Mouse (Mus musculus) stomach, embryonic 16.5 days (tissue): ENCODE measurements around the gene Cgnl1. TPM values are rescaled to one million over a fixed set of nuclear protein-coding genes. Genes with fewer than 3 reads are reported as not detected.
A peak's percentile ranks its signal among the peaks of the same experiment; 100 is the strongest.

Experiments
- ATAC-seq: fragments of 200-750 bp; cut with Nextera tagmentation; 2 replicates; pipeline ENCODE4 v1.8.0; 2017; ENCODE audit warnings: moderate number of reproducible peaks, moderate TSS enrichment; ENCODE audit not compliant: insufficient read depth, low FRiP score
- H3K27ac ChIP-seq: fragments of 300-500 bp; sonication (generic); 2 replicates; pipeline ENCODE4 v1.5.1; 2014; ENCODE audit warnings: low read length
- H3K27me3 ChIP-seq: fragments of 300-500 bp; sonication (generic); 2 replicates; pipeline ENCODE4 v1.6.1; 2014; ENCODE audit warnings: low read length, control low read depth, mixed read lengths; ENCODE audit not compliant: control insufficient read depth, insufficient read depth
- H3K36me3 ChIP-seq: fragments of 300-500 bp; sonication (generic); 2 replicates; pipeline ENCODE4 v1.6.1; 2014; ENCODE audit warnings: low read length; ENCODE audit not compliant: control insufficient read depth, insufficient read depth
- H3K4me1 ChIP-seq: fragments of 300-500 bp; sonication (generic); 2 replicates; pipeline ENCODE4 v1.6.1; 2014; ENCODE audit warnings: low read length, control low read depth, mixed read lengths; ENCODE audit not compliant: control insufficient read depth, insufficient read depth
- H3K4me2 ChIP-seq: fragments of 300-500 bp; sonication (generic); 2 replicates; pipeline ENCODE4 v1.6.1; 2014; ENCODE audit warnings: low read depth, low read length, mixed read lengths
- H3K4me3 ChIP-seq: fragments of 300-500 bp; sonication (generic); replicated peaks from 2 replicates; pipeline ENCODE4 v1.5.1; 2014; ENCODE audit warnings: mild to moderate bottlenecking, low read length
- H3K9ac ChIP-seq: fragments of 300-500 bp; sonication (generic); 2 replicates; pipeline ENCODE4 v1.6.1; 2014; ENCODE audit warnings: low read length
- H3K9me3 ChIP-seq: fragments of 300-500 bp; sonication (generic); replicated peaks from 2 replicates; pipeline ENCODE4 v1.6.1; 2016; ENCODE audit warnings: low read length, control low read depth; ENCODE audit not compliant: control insufficient read depth
- WGBS: fragments of 180-500 bp; shearing (Covaris S2); extraction: QIAGEN DNeasy Blood & Tissue Kit; methylation state at CpG from one replicate; pipeline ENCODE4 v1.1.7; 2014; 5-methylcytosine and 5-hydroxymethylcytosine counted together
- polyA plus RNA-seq: library from polyadenylated mRNA; unstranded; fragments of >200 nt; fragmentation: Nextera tagmentation; extraction: Ambion mirVana; gene quantifications from 2 replicates; pipeline ENCODE4 v1.2.1, GENCODE M21; 2015

Gene Cgnl1
- 9.4 and 10.5 TPM in 2 replicates for polyA plus RNA-seq

DNA sequence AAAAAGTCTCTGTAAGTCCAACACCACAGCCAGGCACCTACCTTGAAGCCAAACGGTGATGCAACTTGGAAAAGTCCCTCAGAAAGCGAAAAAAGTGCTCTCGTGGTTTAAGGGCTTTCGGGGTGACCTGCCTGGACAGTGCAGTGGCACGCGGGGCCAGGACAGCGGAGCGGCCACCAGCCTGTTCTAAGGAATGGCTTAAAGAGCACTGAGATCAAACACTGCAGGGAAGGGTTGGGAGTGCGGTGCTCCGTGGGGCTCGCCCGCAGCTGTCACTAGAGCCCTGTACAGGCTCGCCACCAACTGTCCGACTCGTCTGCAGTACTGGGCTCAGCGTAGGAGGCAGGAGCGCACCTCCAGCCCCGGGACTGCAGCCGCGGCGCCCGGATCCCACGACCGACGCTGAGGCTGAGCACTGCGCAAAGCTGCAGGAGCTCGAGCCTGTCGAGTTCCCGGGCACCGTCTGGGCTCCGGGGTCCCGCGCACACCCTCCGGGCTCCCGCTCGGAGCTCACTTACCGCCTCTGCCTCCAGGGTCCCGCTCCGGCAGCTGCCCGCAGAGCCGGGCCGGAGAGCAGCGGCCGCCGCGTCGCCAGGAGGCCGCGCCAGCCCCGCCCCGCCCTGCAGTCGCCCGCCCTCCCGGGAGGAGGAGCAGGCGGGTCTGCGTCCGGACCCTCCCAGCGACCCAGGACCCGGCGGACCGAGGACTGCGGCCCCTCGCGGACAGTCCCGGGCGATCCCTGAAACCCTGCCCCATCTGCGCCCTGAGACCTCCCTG, at the start of gene Cgnl1:
Cgnl1 (minus strand) TSS at position 612 of the 777 bp plus-strand sequence.
- ATAC-seq = peak; percentile 93
- H3K4me1 ChIP-seq = peaks cover 16% of the 10 kb centered on the region
- H3K36me3 ChIP-seq = no peaks in the 10 kb centered on the region
- H3K9me3 ChIP-seq = no peaks in the 10 kb centered on the region
- peak within 1 kb of the TSS; percentile 82 for H3K9ac ChIP-seq
- under 1% methylated on average over 67 of the region's 67 CpGs for WGBS
- H3K4me3 ChIP-seq = peak within 1 kb of the TSS; percentile 76
- H3K4me2 ChIP-seq = peak within 1 kb of the TSS; percentile 89
- no peaks in the 10 kb centered on the region for H3K27me3 ChIP-seq
- H3K27ac ChIP-seq = peak within 1 kb of the TSS; percentile 78

GRCm38 (mm10) chr9:71818453-71818852, 47.1 kb upstream of the Cgnl1 start:
- WGBS = 89% methylated on average over 7 of the region's 7 CpGs

GRCm38 (mm10) chr9:71816121-71816520, 44.7 kb upstream of the Cgnl1 start:
- H3K4me2 ChIP-seq = no peak overlapping the region
- H3K9me3 ChIP-seq = no peaks in the 10 kb centered on the region
- WGBS = 50% methylated on average over 3 of the region's 3 CpGs
- no peak overlapping the region for H3K9ac ChIP-seq
- H3K36me3 ChIP-seq = no peaks in the 10 kb centered on the region
- no peak overlapping the region for H3K4me3 ChIP-seq
- no peaks in the 10 kb centered on the region for H3K4me1 ChIP-seq
- no peaks in the 10 kb centered on the region for H3K27me3 ChIP-seq
- no peak for ATAC-seq
- no peak overlapping the region for H3K27ac ChIP-seq

More at GRCm38 (mm10) chr9:71818453-71818852, 47.1 kb upstream of the Cgnl1 start:
- Histone ChIP-seq H3K4me1 (no peaks in the 10 kb centered on the region), H3K27ac (no peak overlapping the region), H3K9ac (no peak overlapping the region), H3K4me2 (no peak overlapping the region), H3K9me3 (no peaks in the 10 kb centered on the region), H3K27me3 (no peaks in the 10 kb centered on the region), H3K36me3 (no peaks in the 10 kb centered on the region), H3K4me3 (no peak overlapping the region)
- no peak for ATAC-seq

DNA sequence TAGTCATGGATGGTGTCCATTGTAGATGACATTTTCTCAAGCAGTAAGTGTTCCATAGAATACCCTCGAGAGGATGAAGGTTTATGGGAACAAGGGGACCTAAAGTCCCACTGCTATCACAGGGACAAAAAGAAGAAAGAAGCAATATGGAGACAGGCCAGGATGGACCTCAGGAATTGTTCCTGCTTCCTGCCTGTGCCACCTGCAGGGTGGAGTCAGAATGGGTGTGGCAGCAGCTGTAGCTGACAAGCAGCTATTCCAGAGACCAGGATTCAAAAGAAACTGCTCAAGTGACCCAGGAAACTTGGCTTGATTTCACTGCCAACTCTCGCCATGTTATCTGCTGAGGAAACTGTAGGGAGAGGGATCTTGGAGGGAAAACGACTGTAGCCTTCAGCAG, 42.2 kb upstream of the Cgnl1 start:
- no peaks in the 10 kb centered on the region for H3K36me3 ChIP-seq
- H3K27me3 ChIP-seq = no peaks in the 10 kb centered on the region
- WGBS = 71% methylated on average over 3 of the region's 3 CpGs
- H3K4me2 ChIP-seq = no peak overlapping the region
- no peak overlapping the region for H3K9ac ChIP-seq
- no peak overlapping the region for H3K27ac ChIP-seq
- no peak overlapping the region for H3K4me3 ChIP-seq
- no peaks in the 10 kb centered on the region for H3K9me3 ChIP-seq
- no peaks in the 10 kb centered on the region for H3K4me1 ChIP-seq
- ATAC-seq = no peak

- no peak overlapping the region for H3K4me3 ChIP-seq
- no peaks in the 10 kb centered on the region for H3K9me3 ChIP-seq
- no peaks in the 10 kb centered on the region for H3K36me3 ChIP-seq
- 73% methylated on average over 4 of the region's 4 CpGs for WGBS
- H3K27me3 ChIP-seq = no peaks in the 10 kb centered on the region
- no peaks in the 10 kb centered on the region for H3K4me1 ChIP-seq
- no peak overlapping the region for H3K9ac ChIP-seq
- H3K27ac ChIP-seq = no peak overlapping the region
- no peak for ATAC-seq
- no peak overlapping the region for H3K4me2 ChIP-seq
These were observed 41.5 kb upstream of the Cgnl1 start for GRCm38 (mm10) chr9:71812914-71813313.

DNA sequence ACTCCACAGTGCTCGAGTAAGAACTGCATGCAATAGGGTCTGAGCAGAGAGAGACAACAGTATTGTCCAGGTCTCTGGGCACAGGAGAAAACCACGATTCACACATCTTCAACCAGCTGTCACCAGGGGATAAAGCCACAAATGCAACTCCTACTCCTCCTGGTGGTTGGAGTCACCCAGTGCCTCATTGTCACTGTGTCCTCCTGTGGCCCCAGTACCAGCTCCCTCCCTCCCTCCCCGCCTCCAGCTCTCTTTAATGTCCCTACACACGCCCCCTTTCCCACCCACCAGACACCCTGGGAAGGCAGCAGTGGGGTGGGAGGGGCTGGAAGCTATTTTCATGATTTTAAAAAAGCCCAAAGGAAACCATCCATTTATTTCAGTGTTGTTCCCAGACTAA, 41.0 kb upstream of the Cgnl1 start:
- Histone ChIP-seq H3K9me3 (no peaks in the 10 kb centered on the region), H3K27ac (no peak overlapping the region), H3K36me3 (no peaks in the 10 kb centered on the region), H3K4me1 (no peaks in the 10 kb centered on the region), H3K4me3 (no peak overlapping the region), H3K4me2 (no peak overlapping the region), H3K27me3 (no peaks in the 10 kb centered on the region), H3K9ac (no peak overlapping the region)
- WGBS = 45% methylated on average over 4 of the region's 4 CpGs
- no peak for ATAC-seq

GRCm38 (mm10) chr9:71811404-71811803, 40.0 kb upstream of the Cgnl1 start:
- H3K9ac ChIP-seq = no peak overlapping the region
- H3K4me2 ChIP-seq = no peak overlapping the region
- no peak overlapping the region for H3K27ac ChIP-seq
- no peaks in the 10 kb centered on the region for H3K27me3 ChIP-seq
- ATAC-seq = no peak
- 73% methylated on average over 5 of the region's 5 CpGs for WGBS
- H3K9me3 ChIP-seq = no peaks in the 10 kb centered on the region
- no peaks in the 10 kb centered on the region for H3K4me1 ChIP-seq
- no peaks in the 10 kb centered on the region for H3K36me3 ChIP-seq
- H3K4me3 ChIP-seq = no peak overlapping the region

DNA sequence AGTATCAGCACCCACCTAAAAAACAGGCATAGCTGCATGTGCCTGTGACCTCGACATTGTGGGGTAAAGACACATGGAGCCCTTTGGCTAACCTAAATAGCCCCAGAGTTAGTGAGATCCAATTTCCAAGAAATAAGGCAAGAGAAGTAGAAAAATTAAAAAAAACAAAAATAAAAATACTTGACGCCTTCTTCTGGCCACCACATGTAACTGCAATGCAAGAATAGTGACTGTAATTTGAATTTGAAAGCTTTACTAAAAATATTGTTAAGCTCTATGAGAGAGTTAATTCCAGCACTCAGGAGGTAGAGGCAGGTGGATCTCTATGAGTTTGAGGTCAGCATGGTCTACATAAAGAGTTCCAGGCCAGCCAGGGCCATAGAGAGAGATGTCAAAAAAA, 39.3 kb upstream of the Cgnl1 start:
- no peaks in the 10 kb centered on the region for H3K9me3 ChIP-seq
- H3K4me3 ChIP-seq = no peak overlapping the region
- H3K27me3 ChIP-seq = no peaks in the 10 kb centered on the region
- WGBS = 82% methylated on average over 2 of the region's 2 CpGs
- no peak overlapping the region for H3K4me2 ChIP-seq
- no peaks in the 10 kb centered on the region for H3K36me3 ChIP-seq
- no peak for ATAC-seq
- H3K4me1 ChIP-seq = no peaks in the 10 kb centered on the region
- no peak overlapping the region for H3K9ac ChIP-seq
- no peak overlapping the region for H3K27ac ChIP-seq

- Histone ChIP-seq H3K36me3 (no peaks in the 10 kb centered on the region), H3K4me2 (peak overlapping the region; percentile 30; the same call in 1 of the 2 replicates), H3K4me3 (no peak overlapping the region), H3K9me3 (no peaks in the 10 kb centered on the region), H3K27ac (no peak overlapping the region), H3K9ac (no peak overlapping the region), H3K27me3 (no peaks in the 10 kb centered on the region), H3K4me1 (no peaks in the 10 kb centered on the region)
- 42% methylated on average over 11 of the region's 11 CpGs for WGBS
- ATAC-seq = peak; percentile 8; the same call in 1 of the 2 replicates
These were observed 37.3 kb upstream of the Cgnl1 start for GRCm38 (mm10) chr9:71808640-71809254.
